Mouse (Mus musculus) C2C12 (cell line): ENCODE results near the gene Taok1. TPM values are rescaled to one million over a fixed set of nuclear protein-coding genes. Genes with fewer than 3 reads are reported as not detected.

Experiments
- H3K27me3 ChIP-seq: one replicate; pipeline ENCODE4 v1.6.1; 2011; ENCODE audit not compliant: control insufficient read depth, insufficient read depth, insufficient read length
- H3K36me3 ChIP-seq: one replicate; pipeline ENCODE4 v1.6.1; 2011; ENCODE audit not compliant: control insufficient read depth, insufficient read depth
- H3K4me3 ChIP-seq: one replicate; pipeline ENCODE4 v1.5.1; 2011; ENCODE audit warnings: mild to moderate bottlenecking, control low read depth; ENCODE audit not compliant: poor library complexity, insufficient read depth, severe bottlenecking
- H3K79me2 ChIP-seq: one replicate; pipeline ENCODE4 v1.6.1; 2011; ENCODE audit not compliant: control insufficient read depth, insufficient read depth
- H3K79me3 ChIP-seq: one replicate; pipeline ENCODE4 v1.6.1; 2011; ENCODE audit warnings: low read depth, control low read depth
- H3ac ChIP-seq: one replicate; pipeline ENCODE3; 2011; ENCODE audit warnings: low read depth; ENCODE audit not compliant: control insufficient read depth, insufficient read length
- CEBPB ChIP-seq: IDR thresholded peaks from one replicate; pipeline ENCODE4 v1.6.1; 2011; ENCODE audit warnings: low read depth, mild to moderate bottlenecking, control low read depth, moderate library complexity
- CTCF ChIP-seq: IDR thresholded peaks from one replicate; pipeline ENCODE4 v1.5.1; 2011; ENCODE audit not compliant: control insufficient read depth, insufficient read depth, insufficient read length
- FOSL1 ChIP-seq: IDR thresholded peaks from one replicate; pipeline ENCODE4 v1.8.0; 2011; ENCODE audit warnings: mild to moderate bottlenecking, low read length; ENCODE audit not compliant: poor library complexity, insufficient read depth, severe bottlenecking
- MAX ChIP-seq: IDR thresholded peaks from one replicate; pipeline ENCODE4 v1.6.1; 2011; ENCODE audit warnings: mild to moderate bottlenecking, control low read depth
- MYOD1 ChIP-seq: IDR thresholded peaks from one replicate; pipeline ENCODE4 v1.6.1; 2011; ENCODE audit warnings: low read depth; ENCODE audit not compliant: control insufficient read depth, insufficient read length
- MYOG ChIP-seq: IDR thresholded peaks from one replicate; pipeline ENCODE4 v1.6.1; 2011; ENCODE audit not compliant: control insufficient read depth, insufficient read length; ENCODE audit errors: extremely low read depth
- USF1 ChIP-seq: IDR thresholded peaks from one replicate; pipeline ENCODE4 v1.6.1; 2011; ENCODE audit warnings: low read depth, mild to moderate bottlenecking, control low read depth, moderate library complexity
- polyA plus RNA-seq: library from polyadenylated mRNA; unstranded; fragments of >200 nt; fragmentation: generic; extraction: Trizol; gene quantifications from one replicate; pipeline ENCODE4 v1.2.1, GENCODE M21; 2012; ENCODE audit warnings: missing spikeins

The Taok1 gene
- polyA plus RNA-seq, 1 experiment, result 5.1 TPM

- Histone ChIP-seq H3ac (no peak overlapping the region), H3K4me3 (no peak overlapping the region), H3K36me3 (no peaks in the 10 kb centered on the region), H3K79me2 (no peaks in the 10 kb centered on the region), H3K79me3 (no peaks in the 10 kb centered on the region), H3K27me3 (no peaks in the 10 kb centered on the region)
- TF ChIP-seq MYOD1, result no peak
- no peak for TF ChIP-seq CTCF
Observed at GRCm38 (mm10) chr11:77516553-77517425, 90.8 kb downstream of the Taok1 start.

- H3K79me2 ChIP-seq, result no peaks in the 10 kb centered on the region
- H3ac ChIP-seq, result peak within 1 kb of the TSS; percentile 60
- no peaks in the 10 kb centered on the region for H3K27me3 ChIP-seq
- TF ChIP-seq MAX, result no peak
- TF ChIP-seq MYOD1, result no peak
- no peak for TF ChIP-seq CEBPB
- no peak for TF ChIP-seq FOSL1
- TF ChIP-seq CTCF, result no peak
- TF ChIP-seq USF1, result no peak
- TF ChIP-seq MYOG, result no peak
- no peaks in the 10 kb centered on the region for H3K36me3 ChIP-seq
- no peaks in the 10 kb centered on the region for H3K79me3 ChIP-seq
- peak within 1 kb of the TSS; percentile 30 for H3K4me3 ChIP-seq
Observed at GRCm38 (mm10) chr11:77515637-77516552, 91.7 kb downstream of the Taok1 start, which contains the start of gene Trp53i13. Trp53i13 (minus strand) TSS chr11:77515980.

- H3K4me3 ChIP-seq, result peak within 1 kb of the TSS; percentile 30
- H3K79me3 ChIP-seq, result no peaks in the 10 kb centered on the region
- H3K27me3 ChIP-seq, result no peaks in the 10 kb centered on the region
- peak within 1 kb of the TSS; percentile 60 for H3ac ChIP-seq
- H3K36me3 ChIP-seq, result peaks cover 4% of the 10 kb centered on the region
- TF ChIP-seq FOSL1 (no peak), CTCF (peak; percentile 6), MAX (peak; percentile 60)
- H3K79me2 ChIP-seq, result no peaks in the 10 kb centered on the region
Observed at GRCm38 (mm10) chr11:77514832-77515636, 92.6 kb downstream of the Taok1 start, which contains the start of gene Abhd15. Abhd15 (plus strand) TSS chr11:77515121.

GRCm38 (mm10) chr11:77514281-77514831 lies 93.3 kb downstream of the Taok1 start:
- peaks cover 10% of the 10 kb centered on the region for H3K36me3 ChIP-seq
- no peaks in the 10 kb centered on the region for H3K79me3 ChIP-seq
- no peaks in the 10 kb centered on the region for H3K27me3 ChIP-seq
- H3ac ChIP-seq, result peak overlapping the region; percentile 44
- H3K4me3 ChIP-seq, result no peak overlapping the region
- no peak for TF ChIP-seq MAX
- TF ChIP-seq CTCF, result no peak
- TF ChIP-seq MYOG, result no peak
- TF ChIP-seq MYOD1, result no peak
- TF ChIP-seq CEBPB, result no peak
- TF ChIP-seq FOSL1, result no peak
- no peak for TF ChIP-seq USF1
- no peaks in the 10 kb centered on the region for H3K79me2 ChIP-seq

- TF ChIP-seq MYOD1 (no peak), USF1 (no peak), CTCF (no peak), FOSL1 (no peak), MAX (no peak), MYOG (no peak), CEBPB (no peak)
- peak overlapping the region; percentile 33 for H3ac ChIP-seq
- H3K27me3 ChIP-seq, result no peaks in the 10 kb centered on the region
Observed at GRCm38 (mm10) chr11:77513811-77514170, 93.8 kb downstream of the Taok1 start.

More at GRCm38 (mm10) chr11:77513811-77514170, 93.8 kb downstream of the Taok1 start:
- H3K79me3 ChIP-seq, result no peaks in the 10 kb centered on the region
- H3K4me3 ChIP-seq, result peak overlapping the region; percentile 15
- H3K79me2 ChIP-seq, result no peaks in the 10 kb centered on the region
- peaks cover 15% of the 10 kb centered on the region for H3K36me3 ChIP-seq
